Mouse (Mus musculus) embryonic facial prominence, embryonic 13.5 days (tissue): ENCODE data around the gene Tbx21. TPM values are rescaled to one million over a fixed set of nuclear protein-coding genes. Genes with fewer than 3 reads are reported as not detected.

Experiments used
- ATAC-seq: fragments of 200-750 bp; cut with Nextera tagmentation; 2 replicates; pipeline ENCODE4 v1.8.0; 2017; ENCODE audit warnings: low read depth; ENCODE audit not compliant: insufficient number of reproducible peaks, insufficient read depth, low FRiP score, low TSS enrichment
- H3K27ac ChIP-seq: fragments of 300-500 bp; sonication (generic); 2 replicates; pipeline ENCODE4 v1.5.1; 2015; ENCODE audit warnings: moderate library complexity, mild to moderate bottlenecking, inconsistent platforms
- H3K27me3 ChIP-seq: fragments of 300-500 bp; sonication (generic); 2 replicates; pipeline ENCODE4 v1.6.1; 2015; ENCODE audit warnings: mild to moderate bottlenecking, inconsistent platforms
- H3K36me3 ChIP-seq: fragments of 300-500 bp; sonication (generic); 2 replicates; pipeline ENCODE4 v1.6.1; 2015; ENCODE audit warnings: mild to moderate bottlenecking, inconsistent platforms
- H3K4me1 ChIP-seq: fragments of 300-500 bp; sonication (generic); 2 replicates; pipeline ENCODE4 v1.6.1; 2015; ENCODE audit warnings: inconsistent platforms
- H3K4me2 ChIP-seq: fragments of 300-500 bp; sonication (generic); 2 replicates; pipeline ENCODE4 v1.6.1; 2015; ENCODE audit warnings: moderate library complexity, mild to moderate bottlenecking, inconsistent platforms
- H3K4me3 ChIP-seq: fragments of 300-500 bp; sonication (generic); 2 replicates; pipeline ENCODE4 v1.5.1; 2015; ENCODE audit warnings: mild to moderate bottlenecking, inconsistent platforms
- H3K9ac ChIP-seq: fragments of 300-500 bp; sonication (generic); 2 replicates; pipeline ENCODE4 v1.6.1; 2015; ENCODE audit warnings: mild to moderate bottlenecking, inconsistent platforms
- H3K9me3 ChIP-seq: fragments of 300-500 bp; sonication (generic); 2 replicates; pipeline ENCODE4 v1.6.1; 2016; ENCODE audit warnings: inconsistent platforms
- WGBS: fragments of 180-500 bp; shearing (Covaris S2); methylation state at CpG from one replicate; pipeline ENCODE4 v1.1.7; 2015; ENCODE audit warnings: mixed read lengths; 5-methylcytosine and 5-hydroxymethylcytosine counted together
- polyA plus RNA-seq: library from polyadenylated mRNA; unstranded; fragments of >200 nt; fragmentation: Nextera tagmentation; extraction: Ambion mirVana; gene quantifications from 2 replicates; pipeline ENCODE4 v1.2.1, GENCODE M21; 2015

Tbx21 gene
- polyA plus RNA-seq, 1 experiment from 2014 or later, result 0.08 TPM

DNA sequence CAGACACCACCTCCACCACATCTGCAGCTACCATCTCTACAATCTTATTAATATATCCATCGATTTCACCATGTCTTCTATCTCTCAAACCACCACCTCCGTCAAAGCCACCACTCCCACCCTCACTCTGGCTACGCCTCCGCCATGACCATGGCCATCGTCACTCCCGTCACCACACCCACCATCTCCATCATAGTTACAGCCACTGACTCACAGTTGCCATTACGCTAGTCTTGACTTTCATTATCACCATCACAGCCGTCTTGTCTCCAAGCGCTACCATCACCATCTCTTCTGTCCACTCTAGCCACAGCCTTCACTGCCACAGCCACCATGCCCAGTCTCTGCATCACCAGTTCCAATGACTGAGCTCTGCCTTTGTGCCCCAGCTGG, 11.0 kb downstream of the Tbx21 start:
- Histone ChIP-seq H3K9me3 (no peaks in the 10 kb centered on the region), H3K4me2 (no peak overlapping the region), H3K4me3 (no peak overlapping the region), H3K27ac (no peak overlapping the region), H3K4me1 (no peaks in the 10 kb centered on the region), H3K9ac (no peak overlapping the region), H3K27me3 (peaks cover 18% of the 10 kb centered on the region), H3K36me3 (no peaks in the 10 kb centered on the region)
- no peak for ATAC-seq
- WGBS, result 92% methylated on average over 9 of the region's 9 CpGs

DNA sequence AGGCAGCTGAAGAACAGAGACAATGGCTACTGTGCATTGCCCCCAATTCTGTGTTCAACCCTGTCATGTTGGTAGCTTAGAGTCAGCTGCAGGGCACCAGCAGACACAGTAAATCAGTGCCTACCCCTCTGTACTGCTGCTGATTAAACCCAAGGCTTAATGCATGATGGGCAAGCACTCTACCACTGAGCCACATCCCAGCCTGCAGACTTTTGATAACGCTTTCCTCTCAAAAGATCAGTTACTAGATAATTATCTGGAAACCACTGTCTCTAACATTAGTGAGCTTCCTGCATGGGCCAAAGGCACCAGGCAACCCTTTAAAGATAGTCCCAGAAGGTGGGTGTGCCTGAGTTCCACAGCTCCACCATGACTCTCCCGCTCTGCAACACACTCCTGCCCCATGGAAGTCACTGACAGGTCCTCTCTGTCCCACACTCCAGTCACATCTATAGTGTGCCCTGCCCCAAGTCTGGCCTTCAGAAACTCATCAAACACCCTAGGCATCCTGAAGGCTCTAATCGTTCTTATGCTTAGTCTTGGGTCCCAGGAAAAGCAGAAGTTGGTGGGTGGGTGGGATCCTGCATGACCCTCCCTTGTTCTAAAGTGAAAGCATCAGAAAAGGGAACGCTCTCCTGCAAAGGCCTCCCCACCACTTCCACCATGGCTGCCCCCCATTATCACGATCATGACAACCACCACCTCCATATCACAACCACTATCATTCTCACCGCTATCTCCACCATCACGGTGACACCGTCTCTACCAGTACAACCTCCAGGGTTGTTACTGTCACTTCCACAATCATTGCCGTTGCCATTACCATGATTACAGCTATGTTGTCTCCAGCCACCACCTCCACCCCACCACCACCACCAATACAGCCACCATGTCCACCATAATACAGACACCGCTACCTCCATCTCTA, 11.7 kb downstream of the Tbx21 start:
- Histone ChIP-seq H3K4me3 (no peak overlapping the region), H3K27ac (no peak overlapping the region), H3K27me3 (peaks cover 25% of the 10 kb centered on the region), H3K9me3 (no peaks in the 10 kb centered on the region), H3K9ac (no peak overlapping the region), H3K36me3 (no peaks in the 10 kb centered on the region), H3K4me1 (no peaks in the 10 kb centered on the region), H3K4me2 (no peak overlapping the region)
- WGBS, result 90% methylated on average over 10 of the region's 10 CpGs
- ATAC-seq, result no peak

GRCm38 (mm10) chr11:97101722-97102121, 13.4 kb downstream of the Tbx21 start:
- H3K4me1 ChIP-seq, result no peaks in the 10 kb centered on the region
- no peaks in the 10 kb centered on the region for H3K9me3 ChIP-seq
- no peaks in the 10 kb centered on the region for H3K36me3 ChIP-seq
- no peak for ATAC-seq
- H3K27ac ChIP-seq, result no peak overlapping the region
- H3K4me2 ChIP-seq, result no peak overlapping the region
- no peak overlapping the region for H3K4me3 ChIP-seq
- no peak overlapping the region for H3K9ac ChIP-seq
- 18% methylated on average over 9 of the region's 9 CpGs for WGBS
- H3K27me3 ChIP-seq, result peaks cover 42% of the 10 kb centered on the region

DNA sequence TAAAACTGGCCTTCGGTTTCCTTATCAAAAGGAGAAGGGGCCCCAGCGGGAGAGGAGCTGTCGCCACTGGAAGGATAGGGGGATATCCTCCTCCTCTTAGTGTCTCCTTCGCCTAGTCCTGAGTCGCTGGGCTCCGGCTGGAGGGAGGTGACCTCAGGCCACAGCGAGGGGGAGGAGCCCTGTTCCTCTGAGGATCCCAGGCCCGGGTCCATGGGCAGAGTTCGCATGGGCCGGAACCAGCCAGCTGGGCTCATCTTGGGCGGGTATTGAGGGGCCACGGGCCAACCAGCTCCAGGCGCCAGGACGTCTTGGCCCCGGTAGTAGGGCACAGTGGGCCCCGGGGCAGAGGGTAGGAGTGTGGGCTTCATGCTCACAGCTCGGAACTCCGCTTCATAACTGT, 16.3 kb downstream of the Tbx21 start:
- Histone ChIP-seq H3K4me1 (no peaks in the 10 kb centered on the region), H3K9me3 (no peaks in the 10 kb centered on the region), H3K4me2 (no peak overlapping the region), H3K4me3 (no peak overlapping the region), H3K27me3 (peaks cover 54% of the 10 kb centered on the region), H3K9ac (no peak overlapping the region), H3K36me3 (no peaks in the 10 kb centered on the region), H3K27ac (no peak overlapping the region)
- 19% methylated on average over 18 of the region's 18 CpGs for WGBS
- ATAC-seq, result no peak

GRCm38 (mm10) chr11:97094600-97094999, 20.5 kb downstream of the Tbx21 start:
- no peak for ATAC-seq
- H3K36me3 ChIP-seq, result no peaks in the 10 kb centered on the region
- H3K4me3 ChIP-seq, result no peak overlapping the region
- peaks cover 54% of the 10 kb centered on the region for H3K27me3 ChIP-seq
- H3K4me2 ChIP-seq, result no peak overlapping the region
- H3K4me1 ChIP-seq, result no peaks in the 10 kb centered on the region
- WGBS, result 70% methylated on average over 2 of the region's 2 CpGs
- H3K9me3 ChIP-seq, result no peaks in the 10 kb centered on the region
- H3K9ac ChIP-seq, result no peak overlapping the region
- no peak overlapping the region for H3K27ac ChIP-seq

GRCm38 (mm10) chr11:97086365-97086764, 28.8 kb downstream of the Tbx21 start:
- H3K27me3 ChIP-seq, result peaks cover 13% of the 10 kb centered on the region

GRCm38 (mm10) chr11:97084821-97085505, 30.2 kb downstream of the Tbx21 start:
- Histone ChIP-seq H3K4me2 (no peak overlapping the region), H3K27me3 (peaks cover 7% of the 10 kb centered on the region; the same call in 1 of the 2 replicates), H3K9me3 (0 out of 2 replicates have a peak, but pooled peaks cover 4% of the 10 kb centered on the region), H3K9ac (no peak overlapping the region), H3K4me1 (peaks cover 14% of the 10 kb centered on the region), H3K27ac (no peak overlapping the region), H3K4me3 (no peak overlapping the region), H3K36me3 (no peaks in the 10 kb centered on the region)
- 85% methylated on average over 15 of the region's 15 CpGs for WGBS
- no peak for ATAC-seq

More at GRCm38 (mm10) chr11:97086365-97086764, 28.8 kb downstream of the Tbx21 start:
- Histone ChIP-seq H3K4me3 (no peak overlapping the region), H3K27ac (no peak overlapping the region), H3K4me1 (peaks cover 14% of the 10 kb centered on the region), H3K36me3 (no peaks in the 10 kb centered on the region), H3K9ac (no peak overlapping the region), H3K9me3 (0 out of 2 replicates have a peak, but pooled peaks cover 4% of the 10 kb centered on the region), H3K4me2 (no peak overlapping the region)
- no peak for ATAC-seq
- 73% methylated on average over 6 of the region's 6 CpGs for WGBS

GRCm38 (mm10) chr11:97083401-97084140, 31.6 kb downstream of the Tbx21 start:
- Histone ChIP-seq H3K4me1 (peaks cover 14% of the 10 kb centered on the region), H3K27me3 (peaks cover 7% of the 10 kb centered on the region; the same call in 1 of the 2 replicates), H3K4me3 (peak overlapping the region; percentile 4; the same call in 1 of the 2 replicates), H3K36me3 (no peaks in the 10 kb centered on the region), H3K9me3 (0 out of 2 replicates have a peak, but pooled peaks cover 1% of the 10 kb centered on the region), H3K27ac (no peak overlapping the region), H3K4me2 (peak overlapping the region; percentile 39), H3K9ac (no peak overlapping the region)
- no peak for ATAC-seq
- WGBS, result 22% methylated on average over 22 of the region's 22 CpGs

DNA sequence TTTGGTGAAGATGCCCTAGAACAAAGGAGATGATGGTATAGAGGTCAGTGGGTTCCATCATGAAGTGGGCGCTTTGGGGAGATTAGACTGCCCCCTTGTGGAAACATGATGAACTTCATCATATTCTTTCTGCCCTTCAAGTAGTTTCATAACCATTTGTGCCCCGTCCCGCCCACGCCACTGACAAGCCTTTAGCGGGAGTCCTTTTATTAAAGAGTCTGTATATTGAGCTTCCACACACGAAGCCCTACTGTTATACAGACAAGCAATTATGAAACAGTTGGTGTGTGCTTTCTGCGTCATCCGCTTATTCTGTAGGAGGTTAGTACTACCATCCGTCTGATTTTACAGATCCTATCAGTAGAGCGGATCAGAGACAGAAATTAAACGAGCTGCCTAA, 32.2 kb downstream of the Tbx21 start:
- Histone ChIP-seq H3K36me3 (no peaks in the 10 kb centered on the region), H3K4me3 (no peak overlapping the region), H3K4me1 (peaks cover 14% of the 10 kb centered on the region), H3K9ac (no peak overlapping the region), H3K27ac (no peak overlapping the region), H3K27me3 (peaks cover 7% of the 10 kb centered on the region; the same call in 1 of the 2 replicates), H3K9me3 (no peaks in the 10 kb centered on the region), H3K4me2 (peak overlapping the region; percentile 39; the same call in 1 of the 2 replicates)
- ATAC-seq, result no peak
- WGBS, result 35% methylated on average over 11 of the region's 11 CpGs

DNA sequence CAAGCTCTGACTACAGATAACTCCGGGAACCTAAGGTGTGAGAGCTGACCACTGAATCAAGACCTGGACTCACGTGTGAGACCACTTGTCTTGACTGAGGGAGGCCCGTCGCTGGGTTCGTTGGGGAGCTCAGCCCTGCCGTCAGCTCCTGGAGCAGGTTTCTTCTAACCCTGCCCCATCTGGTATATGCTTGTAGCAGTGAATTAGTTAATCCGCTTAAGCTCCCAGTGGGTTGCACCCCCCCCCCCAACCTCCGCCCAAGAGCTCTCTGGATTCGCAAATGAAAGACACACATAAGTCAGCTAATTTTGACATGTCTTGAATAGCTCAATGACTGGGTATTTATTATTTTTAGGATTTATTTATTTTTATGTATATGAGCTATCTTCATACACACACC, 34.8 kb downstream of the Tbx21 start:
- H3K36me3 ChIP-seq, result no peaks in the 10 kb centered on the region
- no peak overlapping the region for H3K9ac ChIP-seq
- H3K4me3 ChIP-seq, result no peak overlapping the region
- H3K27ac ChIP-seq, result no peak overlapping the region
- WGBS, result 21% methylated on average over 9 of the region's 9 CpGs
- H3K9me3 ChIP-seq, result no peaks in the 10 kb centered on the region
- peaks cover 7% of the 10 kb centered on the region; the same call in 1 of the 2 replicates for H3K27me3 ChIP-seq
- ATAC-seq, result no peak
- no peak overlapping the region for H3K4me2 ChIP-seq
- peaks cover 14% of the 10 kb centered on the region for H3K4me1 ChIP-seq

GRCm38 (mm10) chr11:97078751-97079150, 36.4 kb downstream of the Tbx21 start:
- no peak overlapping the region for H3K27ac ChIP-seq
- H3K4me3 ChIP-seq, result no peak overlapping the region
- WGBS, result 53% methylated on average over 4 of the region's 4 CpGs
- H3K9me3 ChIP-seq, result no peaks in the 10 kb centered on the region
- H3K4me2 ChIP-seq, result no peak overlapping the region
- no peak for ATAC-seq
- H3K4me1 ChIP-seq, result peaks cover 7% of the 10 kb centered on the region
- H3K27me3 ChIP-seq, result peaks cover 7% of the 10 kb centered on the region; the same call in 1 of the 2 replicates
- no peaks in the 10 kb centered on the region for H3K36me3 ChIP-seq
- no peak overlapping the region for H3K9ac ChIP-seq
